Mouse (Mus musculus) cerebellum, adult 11-12 months (tissue): ENCODE measurements at regions not wholly inside any gene's neighbourhood (a gene's known extent, or its start where the extent isn't known, plus 50 kb on each side); places are given as distances from the start of the nearest gene placed in this dataset.

ENCODE experiments used
- DNase-seq: peaks from one replicate; pipeline ENCODE4 v3.0.0; 2022

DNA sequence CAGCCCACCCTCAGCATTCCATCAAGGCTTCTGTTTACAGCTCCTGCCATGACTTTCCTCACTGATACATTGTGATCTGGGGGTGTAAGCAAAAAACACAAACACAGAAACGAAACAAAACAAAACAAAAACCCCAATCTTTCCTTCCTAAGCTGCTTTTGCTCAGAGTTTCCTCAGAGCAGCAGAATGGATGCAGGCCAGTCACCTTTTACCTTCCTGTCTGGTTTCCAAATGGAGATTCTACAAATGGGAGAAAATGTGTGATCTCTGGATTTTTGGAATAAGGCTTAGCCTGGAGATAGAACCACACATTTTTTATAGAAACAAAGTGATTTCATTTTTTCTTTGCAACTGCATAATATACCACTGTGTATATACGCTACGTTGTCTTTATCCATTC lies 204.8 kb downstream of the Plk2 start:
- no peak for DNase-seq

DNA sequence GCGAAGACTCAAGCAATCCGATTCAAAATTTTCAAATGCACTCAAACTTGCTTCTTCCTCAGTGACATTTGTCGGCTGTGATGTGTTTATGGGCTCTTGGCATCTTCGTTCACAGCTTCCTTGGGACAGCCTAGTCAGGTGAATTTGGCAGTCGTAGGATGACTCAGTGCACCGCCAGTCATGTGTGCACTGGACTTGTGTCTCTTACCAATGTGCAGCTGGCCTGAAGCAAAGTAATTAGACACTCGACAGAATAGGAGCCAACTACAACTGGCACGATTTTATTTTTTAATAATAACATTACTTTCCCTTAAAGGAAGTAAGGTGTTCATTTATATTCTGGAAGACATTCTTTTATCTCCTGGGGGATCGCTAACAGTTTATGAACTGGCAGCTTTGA lies 205.5 kb downstream of the Plk2 start:
- DNase-seq = no peak

DNA sequence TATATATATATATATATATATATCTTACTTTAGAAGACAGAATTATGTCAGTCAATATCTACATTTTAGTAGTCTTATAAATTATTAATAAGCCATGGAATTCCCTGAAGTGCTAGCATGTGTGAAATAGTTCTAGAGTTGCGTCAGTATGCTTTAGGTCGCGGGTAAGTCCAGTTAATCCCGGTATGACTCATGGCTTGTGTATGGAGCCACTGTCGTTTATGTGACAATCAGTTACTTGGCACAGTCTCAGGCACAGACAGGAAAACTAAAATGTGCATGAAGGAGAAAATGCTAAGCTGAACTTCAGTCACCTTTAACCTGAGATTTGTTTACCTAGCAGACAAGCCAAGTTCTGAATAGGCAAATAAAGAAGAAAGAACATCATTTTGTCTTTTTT lies 206.5 kb downstream of the Plk2 start:
- no peak for DNase-seq

DNA sequence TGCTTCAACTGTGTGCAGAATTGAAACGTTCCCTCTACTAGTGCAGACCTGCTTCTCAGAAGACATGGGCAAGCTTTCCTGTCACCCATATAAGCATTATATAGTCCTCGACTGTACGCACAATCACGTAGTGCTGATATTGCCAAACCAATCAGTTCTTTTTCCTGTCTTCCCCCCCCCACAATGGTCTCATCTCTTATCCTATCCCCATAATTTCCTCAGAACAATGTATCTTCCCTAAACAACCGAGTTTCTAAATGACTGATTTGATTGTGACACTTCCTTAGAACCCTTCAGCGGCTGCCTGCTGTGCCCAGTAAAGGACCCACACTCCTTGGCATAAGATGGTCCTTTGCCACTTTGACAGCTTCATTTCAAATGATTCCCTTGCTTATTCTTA lies 207.0 kb downstream of the Plk2 start:
- DNase-seq = no peak

DNA sequence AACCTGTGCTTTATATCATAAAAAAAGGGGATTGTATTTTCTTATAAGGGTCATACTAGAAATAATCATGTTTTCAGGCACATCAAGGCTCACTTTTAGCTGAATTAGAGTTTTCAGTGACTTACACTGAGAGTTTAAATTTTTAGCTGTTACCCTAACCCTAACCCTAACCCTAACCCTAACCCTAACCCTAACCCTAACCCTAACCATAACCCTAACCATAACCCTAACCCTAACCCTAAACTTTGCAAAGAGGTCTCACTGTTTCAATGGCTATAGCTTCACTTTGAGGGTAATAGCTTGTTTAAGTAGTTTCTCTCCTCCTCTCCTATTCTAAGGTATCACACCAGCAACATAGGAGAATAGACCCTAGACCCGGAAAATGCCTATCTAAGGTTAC lies 208.0 kb downstream of the Plk2 start:
- no peak for DNase-seq

DNA sequence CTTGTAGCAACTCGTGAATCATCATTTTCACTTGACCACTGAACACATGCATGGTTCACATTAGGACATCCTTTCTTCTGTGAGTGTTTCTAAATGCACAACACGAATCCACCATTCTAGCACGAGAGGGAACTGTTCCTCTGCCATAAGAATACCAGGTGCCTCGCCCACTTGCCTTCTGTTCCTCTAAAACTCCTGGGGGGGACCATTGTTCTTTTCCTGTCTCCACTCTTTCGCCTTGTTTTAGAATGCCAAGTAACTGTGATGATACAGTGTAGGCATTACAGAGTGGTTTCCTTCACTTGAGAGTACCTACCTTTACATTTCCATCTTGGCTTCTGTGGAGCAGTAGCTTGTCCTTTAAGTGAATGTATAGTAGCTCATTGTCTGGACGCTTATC lies 224.2 kb downstream of the Plk2 start:
- DNase-seq = no peak

DNA sequence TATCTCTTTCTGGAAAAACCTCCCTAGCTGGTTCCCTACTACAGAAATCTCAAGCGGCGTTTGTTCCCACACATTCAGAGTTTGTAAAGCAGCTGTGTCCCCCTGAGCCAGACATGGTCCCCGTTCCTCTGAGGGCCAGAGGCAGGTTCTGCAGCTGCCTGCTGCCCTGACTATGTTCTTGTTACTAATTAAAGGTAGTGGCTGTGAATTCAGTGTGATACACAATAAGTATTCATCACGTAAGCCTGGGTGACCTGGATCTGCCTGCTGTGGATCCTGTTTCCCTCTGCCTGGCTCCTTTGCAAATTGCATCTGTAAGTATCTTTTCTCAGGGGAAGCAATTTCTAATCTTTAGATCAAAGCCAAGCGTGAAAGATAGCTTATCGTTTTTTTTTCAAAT lies 232.3 kb downstream of the Plk2 start:
- DNase-seq = no peak

DNA sequence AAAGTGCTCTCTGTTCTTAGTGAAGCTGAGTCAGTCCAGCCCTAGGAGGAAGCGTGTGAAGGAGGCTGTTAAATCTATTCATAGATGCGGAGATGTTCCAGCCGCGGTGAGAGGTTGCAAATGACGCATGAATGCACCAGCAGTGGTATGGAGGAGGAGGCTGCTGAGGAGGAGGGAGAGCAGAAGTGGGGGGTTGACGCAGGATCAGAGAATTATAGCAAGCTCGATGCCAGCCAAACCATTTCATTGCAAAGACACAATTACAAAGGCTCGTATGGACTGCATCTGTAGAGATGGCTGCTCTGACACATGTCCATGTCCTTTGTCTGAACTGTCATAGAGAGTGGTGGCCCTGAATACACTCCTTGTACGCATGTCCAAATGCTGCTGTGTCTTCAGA lies 232.9 kb downstream of the Plk2 start:
- DNase-seq = no peak

DNA sequence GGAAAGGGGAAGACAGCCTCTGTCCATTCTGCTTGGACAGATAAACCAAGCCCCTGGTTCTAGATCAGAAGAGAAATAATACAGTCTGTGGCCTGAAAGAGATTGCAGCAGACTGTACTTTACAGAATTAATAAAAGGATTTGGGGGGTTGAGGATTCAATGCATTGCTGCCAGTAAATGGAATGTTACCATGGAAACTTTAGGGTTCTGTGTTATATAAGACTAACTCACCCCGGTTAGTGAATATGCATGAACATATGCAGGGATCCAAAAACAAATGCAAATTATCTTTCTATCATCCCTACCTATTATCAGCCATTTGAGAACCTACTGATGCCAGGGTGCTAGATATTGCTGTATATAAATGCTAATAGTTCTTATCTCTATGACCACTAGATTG lies 233.4 kb downstream of the Plk2 start:
- no peak for DNase-seq

DNA sequence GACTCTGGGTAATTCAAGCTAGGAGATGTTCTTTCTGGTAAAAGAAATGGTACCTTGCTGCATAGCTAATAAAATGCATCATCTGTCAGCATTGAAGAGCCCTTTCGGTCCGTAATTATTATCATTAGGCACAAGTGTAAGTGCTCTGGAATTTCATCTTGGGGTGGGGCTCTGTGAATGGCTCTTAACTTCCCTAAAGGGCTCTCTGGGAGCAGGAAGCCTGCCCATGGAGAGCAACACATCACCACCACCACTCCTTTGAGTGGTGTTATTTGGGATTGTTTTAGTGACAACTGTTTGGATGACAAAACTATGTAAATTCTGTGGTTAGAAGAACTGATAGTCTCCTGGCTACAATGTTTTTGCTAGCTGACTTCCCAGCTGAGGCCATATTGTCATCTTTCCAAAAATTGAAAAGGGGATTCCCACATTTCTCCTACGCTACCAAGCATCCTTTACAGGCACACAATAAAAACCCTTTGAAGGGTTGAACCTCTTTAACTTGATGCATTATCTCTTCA lies 238.5 kb downstream of the Plk2 start:
- DNase-seq = no peak

DNA sequence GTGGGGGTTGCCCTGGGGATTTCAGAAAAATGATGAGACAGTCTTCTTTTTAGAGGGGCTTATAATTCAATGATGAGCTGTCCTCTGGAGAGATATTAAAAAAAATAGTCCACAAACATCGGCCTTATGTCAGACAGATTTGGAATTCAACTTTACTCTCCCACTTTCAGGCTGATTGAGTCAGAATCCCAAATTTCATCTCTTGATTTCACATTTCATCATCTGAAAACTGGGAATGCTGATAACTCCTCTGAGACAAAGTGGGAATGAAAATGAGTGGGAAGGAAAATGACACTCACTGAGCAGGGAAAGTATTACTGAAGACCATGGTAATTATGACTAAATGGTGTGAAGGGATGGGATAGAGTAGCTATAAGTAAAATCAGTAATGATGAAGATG lies 239.1 kb downstream of the Plk2 start:
- DNase-seq = no peak

DNA sequence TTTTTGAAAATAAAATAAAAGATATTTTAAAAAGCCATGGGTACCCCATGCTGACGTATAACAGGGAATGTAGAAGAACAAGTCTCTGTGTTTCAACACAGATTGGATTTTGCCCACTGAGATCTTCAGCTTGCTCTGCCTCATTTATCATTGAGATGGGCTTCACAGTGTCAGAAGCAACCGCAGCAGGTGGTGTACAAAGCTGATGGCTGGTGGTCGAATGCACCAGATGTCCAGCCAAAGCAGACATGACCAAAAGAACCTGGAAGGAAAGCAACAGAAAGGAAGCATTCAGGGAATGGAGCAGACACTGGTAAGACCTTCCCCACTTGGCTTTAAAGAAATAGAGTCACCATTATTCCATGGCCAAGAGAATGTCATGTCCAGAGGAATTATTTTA lies 247.9 kb downstream of the Plk2 start:
- no peak for DNase-seq

DNA sequence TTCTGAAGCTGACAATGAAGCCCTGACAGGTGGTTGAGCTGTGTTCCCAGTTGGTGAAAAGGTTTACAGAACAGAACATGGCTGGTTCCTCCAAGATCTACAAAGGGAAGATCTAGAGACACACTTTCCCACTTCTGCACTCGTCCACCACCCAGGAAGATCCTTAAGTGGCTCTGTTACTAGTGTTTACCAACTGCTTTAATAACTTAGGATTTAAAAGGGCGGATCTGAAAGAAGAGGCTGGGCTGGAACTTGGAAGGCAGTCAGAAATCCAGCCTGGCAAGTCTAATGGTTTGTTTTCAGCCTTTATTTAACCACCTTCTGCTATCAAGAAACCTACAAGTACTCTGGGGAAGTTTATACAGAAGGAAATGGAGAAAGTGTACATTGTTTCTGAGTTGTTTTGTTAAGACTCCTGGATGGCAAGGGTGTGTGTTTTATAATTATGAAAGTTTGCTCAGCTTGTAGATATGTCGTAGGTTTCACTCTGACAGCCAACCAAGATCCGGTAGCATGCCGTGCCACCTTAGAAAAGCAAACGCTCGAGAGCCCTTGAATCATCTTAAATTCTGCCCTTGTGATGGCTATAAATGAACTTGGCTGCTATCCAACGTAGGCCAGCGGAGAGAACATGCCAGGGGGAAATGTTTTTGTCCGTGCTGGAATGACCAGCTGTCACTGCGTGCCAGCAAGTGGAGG lies 248.5 kb downstream of the Plk2 start:
- DNase-seq = peak; percentile 20

DNA sequence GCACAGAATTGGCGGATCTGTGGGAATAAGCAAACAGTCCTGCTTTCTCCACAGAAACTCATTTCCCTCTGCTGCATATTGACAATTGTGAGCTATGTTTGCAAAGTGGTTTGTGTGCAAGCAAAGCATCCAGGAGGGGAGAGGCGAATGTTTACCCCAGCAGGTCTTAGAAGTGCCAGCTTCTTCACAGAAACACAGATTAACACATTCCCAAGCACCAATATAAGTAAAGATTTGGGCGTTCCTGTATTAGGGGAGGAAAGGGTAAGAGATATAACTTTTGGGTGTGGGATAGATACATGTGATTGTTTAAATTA lies 249.0 kb downstream of the Plk2 start:
- no peak for DNase-seq

DNA sequence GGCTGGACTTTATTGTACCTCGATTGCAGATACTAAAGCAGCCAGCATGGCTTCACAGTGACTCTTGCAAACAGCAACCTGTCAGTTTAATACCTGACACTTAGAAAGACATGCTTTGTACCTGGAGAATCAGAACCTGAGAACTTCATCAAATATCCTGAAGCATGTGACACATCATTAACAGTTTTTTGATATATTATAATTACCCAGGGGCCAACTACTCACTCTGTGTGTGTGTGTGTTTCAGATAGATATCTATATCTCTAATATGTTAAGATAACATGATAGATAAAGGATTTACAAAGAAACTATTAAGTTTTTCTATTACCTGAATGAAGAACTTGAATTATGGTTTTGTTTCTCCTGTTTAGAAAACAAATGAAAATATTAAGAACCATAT lies 254.5 kb downstream of the Plk2 start:
- DNase-seq = no peak

DNA sequence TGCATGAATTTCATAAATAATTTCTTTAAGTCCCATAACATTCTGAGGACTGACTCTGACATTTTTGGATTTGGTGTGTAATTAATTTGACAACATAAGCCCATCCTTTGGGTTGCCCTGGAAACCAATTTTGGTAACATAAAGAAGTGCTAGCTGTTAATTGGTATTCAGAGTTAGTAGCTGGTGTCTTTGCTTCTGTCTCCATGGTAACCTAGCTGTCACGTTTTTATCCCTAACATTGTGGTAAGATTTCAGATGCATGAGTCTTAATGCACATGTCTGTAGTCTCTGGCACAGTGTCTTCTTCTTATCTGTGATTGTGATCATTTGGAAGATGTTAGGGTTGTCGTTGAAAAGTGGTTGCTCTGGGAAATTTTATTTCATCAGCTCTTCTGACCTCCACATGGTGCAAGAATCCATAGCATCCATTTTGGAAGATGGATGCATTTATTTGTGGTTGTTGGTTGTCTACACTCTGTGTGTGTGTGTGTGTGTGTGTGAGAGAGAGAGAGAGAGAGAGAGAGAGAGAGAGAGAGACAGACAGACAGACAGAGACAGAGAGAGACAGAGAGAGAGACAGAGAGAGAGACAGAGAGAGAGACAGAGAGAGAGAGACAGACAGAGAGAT lies 255.1 kb downstream of the Plk2 start:
- no peak for DNase-seq

DNA sequence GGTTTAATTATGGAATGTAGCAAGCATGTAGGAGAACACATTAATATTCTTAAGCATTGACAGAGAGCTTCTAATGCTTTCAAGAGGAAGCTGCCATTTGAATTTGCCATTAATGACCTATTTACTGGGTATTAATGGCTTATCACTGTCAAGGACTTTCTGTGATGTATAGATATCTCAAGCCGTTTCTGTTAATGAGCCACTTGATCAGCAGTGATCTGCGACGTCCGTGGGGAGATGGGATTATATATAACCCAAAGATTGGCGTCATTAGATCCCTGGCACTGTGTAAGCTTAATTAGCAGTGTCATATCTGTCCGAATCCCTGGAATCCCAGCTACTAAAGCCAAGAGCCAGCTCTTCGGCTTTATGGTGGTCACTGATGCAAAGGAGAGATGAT lies 257.4 kb downstream of the Plk2 start:
- no peak for DNase-seq

DNA sequence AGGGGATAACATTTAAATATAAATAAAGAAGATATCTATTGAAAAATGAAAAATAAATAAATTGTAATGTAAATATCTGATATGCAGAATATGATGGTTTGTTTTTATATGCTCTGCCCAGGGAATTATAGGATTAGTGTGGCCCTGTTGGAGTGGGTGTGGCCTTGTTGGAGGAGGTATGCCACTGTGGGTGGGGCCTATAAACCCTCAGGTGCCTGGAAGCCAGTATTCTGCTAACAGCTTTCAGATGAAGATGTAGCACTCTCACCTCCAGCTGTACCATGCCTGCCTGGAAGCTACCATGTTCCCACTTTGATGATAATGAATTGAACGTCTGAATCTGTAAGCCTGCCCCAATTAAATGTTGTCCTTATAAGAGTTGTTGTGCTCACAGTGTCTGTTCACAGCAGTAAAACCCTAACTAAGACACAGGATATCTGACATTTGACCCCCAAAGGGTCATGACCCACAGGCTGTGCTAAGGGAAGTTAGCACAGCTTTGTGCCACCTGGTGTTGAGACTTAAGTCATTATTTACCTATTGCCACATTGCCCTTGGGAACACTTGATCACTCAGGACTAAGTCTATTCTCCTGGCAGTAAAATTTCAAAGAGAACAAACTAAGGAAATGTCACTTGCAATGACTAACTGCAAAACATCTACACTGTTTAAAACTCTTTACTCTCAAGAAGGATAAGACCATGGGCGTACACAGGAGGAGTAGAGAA lies 270.4 kb downstream of the Plk2 start:
- DNase-seq = no peak

DNA sequence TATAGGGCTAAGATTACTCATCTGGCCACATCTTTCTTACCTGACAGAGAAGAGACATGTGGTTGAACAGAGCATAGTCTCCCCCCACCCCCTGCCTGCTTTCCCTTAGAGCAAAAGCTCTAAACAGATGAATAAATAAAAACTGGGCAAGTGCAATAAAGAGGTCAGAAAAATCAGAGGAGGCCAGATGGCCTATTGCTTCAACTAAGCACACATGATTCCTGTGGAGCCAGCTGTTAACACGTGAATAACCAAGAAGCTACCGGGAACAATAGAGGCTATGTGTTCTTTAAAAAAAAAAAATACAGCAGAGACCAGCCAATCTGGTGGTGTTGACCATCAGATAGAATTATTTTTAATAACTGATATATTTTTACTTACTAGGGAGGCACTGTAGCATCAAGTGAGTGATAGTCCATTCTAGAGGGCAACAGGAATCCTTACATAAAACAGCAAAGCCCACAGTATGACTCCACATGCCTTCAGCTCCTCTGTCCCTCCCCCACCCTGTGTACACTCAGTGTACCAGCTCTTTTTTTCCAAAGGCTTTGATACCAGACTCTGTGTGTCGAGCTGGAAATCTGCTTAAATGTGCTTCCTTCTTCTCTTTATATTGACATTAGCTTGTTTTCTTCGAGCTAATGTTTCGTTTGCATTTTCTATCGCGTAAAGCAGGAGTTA lies 272.6 kb downstream of the Plk2 start:
- DNase-seq = no peak

DNA sequence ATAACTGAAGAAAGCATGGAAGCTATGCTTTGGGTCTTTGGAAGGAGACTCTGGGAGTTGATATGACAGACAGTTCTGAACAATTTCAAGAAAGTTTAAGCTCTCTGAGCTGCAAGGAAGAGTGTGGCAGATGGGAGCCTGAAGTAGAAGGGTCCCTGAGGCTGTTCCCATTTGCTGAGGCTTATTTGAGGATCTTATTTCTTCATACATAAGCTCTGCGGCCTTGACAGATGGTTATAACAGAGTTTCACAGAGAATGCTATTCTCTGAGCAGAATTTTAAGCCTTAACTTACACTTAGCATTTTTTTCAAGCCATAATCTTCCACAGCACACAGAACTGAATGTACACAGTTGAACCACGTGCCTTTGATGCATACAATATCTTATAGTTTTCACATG lies 278.7 kb downstream of the Plk2 start:
- DNase-seq = no peak

DNA sequence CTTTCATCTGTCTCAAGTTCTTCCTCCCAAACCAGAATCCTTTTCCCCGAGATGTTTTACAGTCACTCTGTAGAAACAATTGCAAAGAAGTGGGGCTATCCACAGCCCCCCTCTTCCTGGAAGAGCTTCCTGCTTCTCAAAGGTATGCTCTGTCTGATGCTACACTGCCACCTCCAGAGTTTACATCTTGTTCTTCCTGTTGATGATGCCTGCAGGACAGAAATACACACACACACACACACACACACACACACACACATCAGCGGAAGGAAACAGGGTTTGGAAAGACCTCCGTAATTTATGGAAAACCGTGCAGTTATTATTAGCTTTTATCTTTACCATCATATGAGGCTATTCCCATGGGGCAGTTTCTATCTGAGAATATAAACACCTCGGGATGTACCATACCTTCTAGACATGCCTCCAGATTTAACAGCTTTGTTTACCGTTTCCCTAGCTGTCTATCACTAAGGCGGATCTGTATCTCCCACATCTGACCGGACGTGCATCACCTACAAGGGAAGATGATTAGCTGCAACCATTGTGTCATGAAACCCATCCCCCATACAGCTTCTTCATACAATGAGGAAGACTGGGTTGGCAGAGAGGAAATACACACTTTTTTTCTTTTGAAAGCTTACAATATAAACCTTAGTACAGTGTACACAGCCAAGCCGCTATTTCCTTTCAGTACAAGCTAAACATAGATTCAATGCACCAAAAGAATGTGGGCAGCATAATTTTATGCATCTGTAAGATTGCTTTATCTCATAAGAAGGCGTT lies 288.6 kb downstream of the Plk2 start:
- no peak for DNase-seq

DNA sequence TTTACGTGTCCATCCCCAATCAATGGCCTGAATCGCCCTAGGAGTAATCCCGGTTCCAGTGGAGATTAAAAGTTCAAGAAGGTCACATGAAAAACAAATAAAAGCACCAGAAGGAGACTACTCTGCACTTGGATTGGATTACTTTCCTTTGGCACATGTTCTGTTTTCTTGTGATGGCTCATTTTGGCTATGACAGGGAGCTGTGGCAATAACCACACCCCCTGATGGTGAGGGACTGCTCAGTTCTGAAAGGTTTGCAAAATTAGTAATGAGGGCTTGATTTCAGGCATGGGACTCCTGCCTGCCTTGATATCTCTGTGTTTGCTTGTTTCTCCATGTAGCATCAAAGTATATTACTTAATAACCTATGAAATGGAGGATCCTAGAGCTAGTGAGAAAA lies 293.9 kb downstream of the Plk2 start:
- no peak for DNase-seq
